Mouse (Mus musculus): ENCODE data around the gene Fen1. TPM values are rescaled to one million over a fixed set of nuclear protein-coding genes. Genes with fewer than 3 reads are reported as not detected.
A peak's percentile ranks its signal among the peaks of the same experiment; 100 is the strongest.

Fen1 gene
- polyA plus RNA-seq, 1 experiment from 2014 or later: 95.6 TPM

DNA sequence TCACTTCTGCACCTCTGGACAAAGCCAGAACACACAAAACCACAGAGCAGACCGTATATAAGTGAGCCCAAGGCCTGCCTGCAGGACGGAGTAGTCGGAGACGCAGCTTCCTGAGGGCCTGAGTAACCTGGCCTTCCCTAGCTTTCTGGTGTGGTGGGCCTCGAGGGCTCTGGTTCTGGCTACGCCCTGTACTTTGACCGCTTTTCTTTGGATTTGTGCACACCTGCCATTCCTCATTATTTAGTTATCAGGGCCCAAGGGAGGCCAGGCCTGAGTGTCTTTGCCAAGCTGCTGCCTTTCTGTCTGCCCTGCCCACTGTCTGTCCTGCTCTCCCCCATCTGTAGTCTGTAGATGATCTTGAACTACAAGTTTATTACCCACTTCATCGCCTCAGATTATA, 14.0 kb downstream of the Fen1 start:
- ATAC-seq (replicated peaks; ENCODE audit: low FRiP score, low TSS enrichment, low read depth): no peak
- no peaks in the 10 kb centered on the region for H3K9me3 ChIP-seq (ENCODE audit: control insufficient read depth, low read length)
- 87% methylated on average over 8 of the region's 8 CpGs for WGBS
- H3K4me1 ChIP-seq (replicated peaks; ENCODE audit: control insufficient read depth, insufficient read depth, low read length): peaks cover 3% of the 10 kb centered on the region
- H3K9ac ChIP-seq (ENCODE audit: low read length): no peak overlapping the region
- no peaks in the 10 kb centered on the region for H3K27me3 ChIP-seq (replicated peaks; ENCODE audit: control insufficient read depth, insufficient read depth, low read length)
- no peak for DNase-seq (ENCODE audit: low spot score)
- no peak overlapping the region for H3K4me2 ChIP-seq (ENCODE audit: low read length)
- no peak overlapping the region for H3K27ac ChIP-seq (ENCODE audit: low read depth)
- H3K36me3 ChIP-seq (ENCODE audit: control insufficient read depth, insufficient read depth, low read length): peaks cover 99% of the 10 kb centered on the region
- no peak overlapping the region for H3K4me3 ChIP-seq (ENCODE audit: low read depth, low read length)

DNA sequence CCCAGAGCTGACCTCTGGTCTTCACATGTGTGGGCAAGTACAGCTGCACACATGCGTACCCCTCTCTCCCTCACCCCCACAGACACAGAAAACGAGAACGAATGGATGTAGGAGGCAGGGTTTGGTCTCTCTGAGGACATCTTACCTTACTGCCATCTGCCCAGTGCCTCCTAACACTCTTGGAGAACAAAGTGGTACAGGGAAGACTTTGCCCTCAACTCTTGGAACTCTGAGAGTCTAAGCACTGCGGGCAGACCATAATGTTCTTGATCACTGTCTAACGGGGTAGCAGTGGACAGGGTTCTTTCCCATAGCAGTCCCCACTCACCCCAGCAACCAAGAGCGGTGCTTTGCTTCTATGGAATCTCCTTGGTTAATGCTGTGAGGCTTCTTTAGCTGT, 14.9 kb downstream of the Fen1 start:
- Histone ChIP-seq H3K4me2 (ENCODE audit: low read length) (no peak overlapping the region), H3K9ac (ENCODE audit: low read length) (no peak overlapping the region), H3K9me3 (ENCODE audit: control insufficient read depth, low read length) (no peaks in the 10 kb centered on the region), H3K27ac (ENCODE audit: low read depth) (no peak overlapping the region), H3K27me3 (replicated peaks; ENCODE audit: control insufficient read depth, insufficient read depth, low read length) (no peaks in the 10 kb centered on the region), H3K4me1 (replicated peaks; ENCODE audit: control insufficient read depth, insufficient read depth, low read length) (peaks cover 11% of the 10 kb centered on the region), H3K36me3 (ENCODE audit: control insufficient read depth, insufficient read depth, low read length) (peaks cover 93% of the 10 kb centered on the region), H3K4me3 (ENCODE audit: low read depth, low read length) (no peak overlapping the region)
- no peak for DNase-seq (ENCODE audit: low spot score)
- ATAC-seq (replicated peaks; ENCODE audit: low FRiP score, low TSS enrichment, low read depth): no peak
- 92% methylated on average over 6 of the region's 6 CpGs for WGBS

DNA sequence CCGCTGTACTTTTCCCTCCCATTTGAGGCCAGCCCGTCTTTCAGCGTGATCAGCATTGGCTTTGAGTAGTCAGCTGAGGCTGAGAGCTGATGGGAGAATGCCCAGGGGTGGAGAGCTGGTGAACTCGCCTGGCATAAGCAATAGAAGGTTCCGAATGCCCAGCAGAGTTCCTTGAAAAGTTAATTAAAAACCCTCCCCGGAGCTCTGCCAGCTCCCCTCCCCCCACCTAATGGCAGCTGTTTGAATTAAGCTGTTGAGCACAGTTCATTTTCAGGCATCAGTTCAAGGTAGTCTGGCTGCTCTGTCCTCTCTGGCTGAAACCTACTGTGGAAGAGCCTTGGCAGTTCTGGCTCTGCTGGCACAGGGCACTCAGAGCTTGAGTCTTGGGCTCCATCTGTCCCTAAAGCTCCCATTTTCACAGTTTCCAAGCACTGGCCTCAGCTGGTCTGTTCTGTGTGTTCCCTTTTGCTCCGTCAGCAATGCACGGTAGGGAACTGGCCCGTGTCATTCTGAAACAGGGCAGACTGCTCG, 15.6 kb downstream of the Fen1 start:
- H3K4me3 ChIP-seq (ENCODE audit: low read depth, low read length): no peak overlapping the region
- peaks cover 86% of the 10 kb centered on the region for H3K36me3 ChIP-seq (ENCODE audit: control insufficient read depth, insufficient read depth, low read length)
- no peak overlapping the region for H3K9ac ChIP-seq (ENCODE audit: low read length)
- no peaks in the 10 kb centered on the region for H3K27me3 ChIP-seq (replicated peaks; ENCODE audit: control insufficient read depth, insufficient read depth, low read length)
- DNase-seq (ENCODE audit: low spot score): no peak
- H3K4me1 ChIP-seq (replicated peaks; ENCODE audit: control insufficient read depth, insufficient read depth, low read length): peaks cover 11% of the 10 kb centered on the region
- no peak overlapping the region for H3K27ac ChIP-seq (ENCODE audit: low read depth)
- WGBS: 88% methylated on average over 10 of the region's 10 CpGs
- no peaks in the 10 kb centered on the region for H3K9me3 ChIP-seq (ENCODE audit: control insufficient read depth, low read length)
- ATAC-seq (replicated peaks; ENCODE audit: low FRiP score, low TSS enrichment, low read depth): no peak
- H3K4me2 ChIP-seq (ENCODE audit: low read length): no peak overlapping the region

- ATAC-seq (replicated peaks; ENCODE audit: low FRiP score, low TSS enrichment, low read depth) (no peak), DNase-seq (ENCODE audit: low spot score) (no peak)
- Histone ChIP-seq H3K27ac (ENCODE audit: low read depth) (no peak overlapping the region), H3K4me3 (ENCODE audit: low read depth, low read length) (no peak overlapping the region), H3K9me3 (ENCODE audit: control insufficient read depth, low read length) (no peaks in the 10 kb centered on the region), H3K4me1 (replicated peaks; ENCODE audit: control insufficient read depth, insufficient read depth, low read length) (peaks cover 11% of the 10 kb centered on the region), H3K4me2 (ENCODE audit: low read length) (no peak overlapping the region), H3K9ac (ENCODE audit: low read length) (no peak overlapping the region), H3K36me3 (ENCODE audit: control insufficient read depth, insufficient read depth, low read length) (peaks cover 68% of the 10 kb centered on the region), H3K27me3 (replicated peaks; ENCODE audit: control insufficient read depth, insufficient read depth, low read length) (no peaks in the 10 kb centered on the region)
- 95% methylated on average over 8 of the region's 8 CpGs for WGBS
Measured at GRCm38 (mm10) chr19:10186569-10186968, 17.4 kb downstream of the Fen1 start.

DNA sequence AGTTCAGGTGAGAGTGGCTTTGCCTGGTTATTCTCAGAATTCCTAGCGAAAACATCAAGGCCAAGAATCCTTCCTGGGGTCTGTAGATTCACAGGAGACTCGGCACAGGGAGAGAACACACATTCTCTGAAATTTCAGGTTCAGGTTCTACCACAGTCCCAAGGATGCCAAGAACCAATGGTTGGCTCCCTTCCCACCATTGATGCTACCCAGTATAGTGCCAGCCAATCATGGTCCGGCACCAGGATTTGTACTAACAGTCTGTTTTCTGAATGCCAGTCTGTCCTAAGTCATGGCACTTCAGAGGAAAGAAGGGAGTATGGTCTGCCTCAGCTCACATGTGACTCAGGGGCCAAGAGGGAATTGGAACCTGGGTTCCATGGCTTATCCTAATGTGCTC, 18.1 kb downstream of the Fen1 start:
- H3K27ac ChIP-seq (ENCODE audit: low read depth): no peak overlapping the region
- whole genome bisulfite sequencing: 91% methylated on average over 3 of the region's 3 CpGs

DNA sequence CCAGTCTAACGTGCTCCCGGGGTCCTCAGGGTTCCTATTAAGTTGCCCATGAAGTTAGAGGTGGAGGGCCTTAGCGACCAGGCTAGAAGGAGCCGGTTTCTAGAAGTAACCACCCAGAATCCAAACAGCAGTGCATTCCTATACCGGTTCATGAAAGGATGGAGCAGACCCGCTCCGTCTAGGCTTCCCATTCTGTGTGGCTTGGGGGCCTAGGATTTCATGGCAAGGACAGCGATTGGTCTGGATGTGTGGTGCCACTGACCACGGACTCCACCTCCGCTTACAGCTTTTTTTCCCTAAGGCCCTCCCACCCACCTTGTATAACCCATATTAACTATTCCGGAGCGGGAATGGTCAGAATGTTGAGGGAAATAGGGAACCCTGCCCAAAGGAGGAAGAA, 19.9 kb downstream of the Fen1 start:
- peak; percentile 67 for DNase-seq (ENCODE audit: low spot score)
- Histone ChIP-seq H3K27ac (ENCODE audit: low read depth) (peak overlapping the region; percentile 94), H3K27me3 (replicated peaks; ENCODE audit: control insufficient read depth, insufficient read depth, low read length) (no peaks in the 10 kb centered on the region), H3K9ac (ENCODE audit: low read length) (peak overlapping the region; percentile 92), H3K36me3 (ENCODE audit: control insufficient read depth, insufficient read depth, low read length) (peaks cover 44% of the 10 kb centered on the region), H3K4me2 (ENCODE audit: low read length) (peak overlapping the region; percentile 69), H3K9me3 (ENCODE audit: control insufficient read depth, low read length) (no peaks in the 10 kb centered on the region), H3K4me3 (ENCODE audit: low read depth, low read length) (peak overlapping the region; percentile 86), H3K4me1 (replicated peaks; ENCODE audit: control insufficient read depth, insufficient read depth, low read length) (peaks cover 11% of the 10 kb centered on the region)
- 9% methylated on average over 12 of the region's 12 CpGs for WGBS
- ATAC-seq (replicated peaks; ENCODE audit: low FRiP score, low TSS enrichment, low read depth): peak; percentile 20; the same call in 1 of the 2 replicates

More for the DNA sequence above, 18.1 kb downstream of the Fen1 start:
- ATAC-seq (replicated peaks; ENCODE audit: low FRiP score, low TSS enrichment, low read depth) (no peak), DNase-seq (ENCODE audit: low spot score) (no peak)
- no peaks in the 10 kb centered on the region for H3K27me3 ChIP-seq (replicated peaks; ENCODE audit: control insufficient read depth, insufficient read depth, low read length)
- H3K4me1 ChIP-seq (replicated peaks; ENCODE audit: control insufficient read depth, insufficient read depth, low read length): peaks cover 11% of the 10 kb centered on the region
- peaks cover 61% of the 10 kb centered on the region for H3K36me3 ChIP-seq (ENCODE audit: control insufficient read depth, insufficient read depth, low read length)
- H3K4me3 ChIP-seq (ENCODE audit: low read depth, low read length): no peak overlapping the region
- H3K9me3 ChIP-seq (ENCODE audit: control insufficient read depth, low read length): no peaks in the 10 kb centered on the region
- no peak overlapping the region for H3K9ac ChIP-seq (ENCODE audit: low read length)
- no peak overlapping the region for H3K4me2 ChIP-seq (ENCODE audit: low read length)

DNA sequence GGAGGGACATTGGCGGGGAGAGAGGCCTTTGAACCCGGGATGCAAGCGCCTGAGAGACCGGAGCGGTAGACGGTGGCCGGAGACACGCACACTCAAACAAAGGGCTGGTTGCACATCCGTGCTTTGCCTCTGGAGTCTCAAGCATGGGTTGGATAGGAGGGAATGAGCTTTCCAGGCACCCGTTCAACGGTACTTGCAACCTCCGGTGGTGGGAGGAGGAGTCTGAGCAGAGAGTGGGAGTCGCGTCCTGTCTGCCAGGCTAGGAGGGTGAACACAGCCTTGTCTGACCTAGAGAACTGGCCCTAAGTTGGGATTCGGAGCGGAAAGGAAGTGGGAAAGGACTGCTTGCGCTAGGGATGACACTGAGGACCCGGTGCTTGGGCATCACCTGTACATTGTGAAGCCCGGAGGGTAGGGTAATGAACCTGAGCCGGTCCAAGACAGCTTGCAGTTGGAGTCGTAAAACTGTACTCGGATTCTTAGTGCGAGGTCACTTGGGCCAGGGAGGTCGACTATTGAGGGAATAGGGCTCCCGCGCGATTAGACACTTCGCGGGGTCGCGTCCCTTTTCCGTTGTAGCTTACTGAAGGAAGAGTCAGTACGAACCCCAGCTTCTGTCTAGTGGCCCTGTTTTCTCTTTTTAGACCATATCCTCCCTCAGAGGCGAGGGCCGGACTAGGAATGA, 20.5 kb downstream of the Fen1 start:
- H3K9me3 ChIP-seq (ENCODE audit: control insufficient read depth, low read length): no peaks in the 10 kb centered on the region
- under 1% methylated on average over 35 of the region's 35 CpGs for WGBS
- peak; percentile 65 for ATAC-seq (replicated peaks; ENCODE audit: low FRiP score, low TSS enrichment, low read depth)
- H3K36me3 ChIP-seq (ENCODE audit: control insufficient read depth, insufficient read depth, low read length): peaks cover 37% of the 10 kb centered on the region
- H3K27me3 ChIP-seq (replicated peaks; ENCODE audit: control insufficient read depth, insufficient read depth, low read length): no peaks in the 10 kb centered on the region
- peak overlapping the region; percentile 86 for H3K4me3 ChIP-seq (ENCODE audit: low read depth, low read length)
- peak overlapping the region; percentile 69 for H3K4me2 ChIP-seq (ENCODE audit: low read length)
- H3K27ac ChIP-seq (ENCODE audit: low read depth): peak overlapping the region; percentile 94
- peaks cover 11% of the 10 kb centered on the region for H3K4me1 ChIP-seq (replicated peaks; ENCODE audit: control insufficient read depth, insufficient read depth, low read length)
- DNase-seq (ENCODE audit: low spot score): peak; percentile 87
- peak overlapping the region; percentile 92 for H3K9ac ChIP-seq (ENCODE audit: low read length)

DNA sequence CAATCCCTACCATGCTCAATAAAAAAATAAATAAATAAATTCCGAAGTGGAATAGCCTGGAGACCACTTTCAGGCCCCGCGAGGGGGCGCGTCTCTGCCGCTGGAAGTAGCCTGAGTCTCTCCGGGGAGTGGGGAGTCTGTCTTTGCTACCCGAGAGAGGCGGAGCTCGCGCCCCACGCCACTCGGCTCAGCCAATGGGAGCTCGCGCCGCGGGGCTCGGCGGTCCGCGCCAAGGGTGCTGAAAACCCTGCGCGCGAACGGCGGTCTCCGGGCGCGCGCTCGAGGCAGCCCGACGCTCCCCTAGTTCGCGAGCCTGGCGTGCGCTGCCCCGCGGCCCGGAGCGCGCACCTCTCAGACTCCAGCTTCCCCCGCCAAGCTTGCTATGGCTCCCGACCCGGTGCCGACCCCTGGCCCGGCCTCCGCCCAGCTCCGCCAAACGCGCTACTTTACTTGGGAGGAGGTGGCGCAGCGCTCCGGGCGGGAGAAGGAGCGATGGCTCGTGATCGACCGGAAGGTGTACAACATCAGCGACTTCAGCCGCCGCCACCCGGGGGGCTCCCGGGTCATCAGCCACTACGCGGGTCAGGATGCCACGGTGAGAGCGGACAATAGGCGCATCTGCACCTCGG, 21.2 kb downstream of the Fen1 start, which contains the start of gene Fads1:
Gene Fads1, plus strand, starts transcription at position 219 of the 629 bp plus-strand sequence.
- DNase-seq (ENCODE audit: low spot score): peak; percentile 93
- H3K4me3 ChIP-seq (ENCODE audit: low read depth, low read length): peak within 1 kb of the TSS; percentile 86
- peaks cover 31% of the 10 kb centered on the region for H3K36me3 ChIP-seq (ENCODE audit: control insufficient read depth, insufficient read depth, low read length)
- peak within 1 kb of the TSS; percentile 69 for H3K4me2 ChIP-seq (ENCODE audit: low read length)
- peaks cover 11% of the 10 kb centered on the region for H3K4me1 ChIP-seq (replicated peaks; ENCODE audit: control insufficient read depth, insufficient read depth, low read length)
- no peaks in the 10 kb centered on the region for H3K9me3 ChIP-seq (ENCODE audit: control insufficient read depth, low read length)
- ATAC-seq (replicated peaks; ENCODE audit: low FRiP score, low TSS enrichment, low read depth): peak; percentile 97
- under 1% methylated on average over 70 of the region's 70 CpGs for WGBS
- peak within 1 kb of the TSS; percentile 92 for H3K9ac ChIP-seq (ENCODE audit: low read length)
- H3K27ac ChIP-seq (ENCODE audit: low read depth): peak within 1 kb of the TSS; percentile 94
- H3K27me3 ChIP-seq (replicated peaks; ENCODE audit: control insufficient read depth, insufficient read depth, low read length): no peaks in the 10 kb centered on the region
